Mouse (Mus musculus): ENCODE results near the gene Ifitm6.

DNA sequence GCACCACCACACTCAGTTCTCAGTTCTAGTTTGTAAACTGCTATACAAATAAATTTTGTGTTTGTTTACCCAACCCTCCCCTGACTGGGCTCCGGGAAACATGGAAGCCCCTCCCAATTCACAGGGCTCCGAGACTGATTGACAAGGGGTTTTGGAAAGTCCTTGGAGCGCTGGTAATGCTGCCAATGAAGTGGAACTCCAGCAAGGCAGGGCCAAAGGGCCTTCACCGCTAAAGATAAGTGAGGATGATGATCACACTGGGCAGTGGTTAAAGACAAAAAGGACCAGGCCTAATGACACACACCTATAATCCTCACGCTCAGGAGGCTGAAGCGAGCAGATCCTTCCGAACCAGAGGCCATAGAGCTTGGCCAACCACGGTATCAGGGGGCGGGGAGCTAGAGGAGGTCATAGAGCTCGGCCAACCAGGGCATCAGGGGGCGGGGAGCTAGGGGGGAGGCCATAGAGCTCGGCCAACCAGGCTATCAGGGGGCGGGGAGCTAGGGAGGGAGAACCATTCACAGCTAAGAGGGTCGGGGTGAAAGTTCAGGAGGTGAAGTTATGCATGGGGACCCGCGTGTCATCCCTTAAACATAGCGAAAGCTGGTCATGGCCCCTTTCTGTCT is 33.4 kb upstream of the Ifitm6 start:
- TF ChIP-seq CTCF (IDR thresholded peaks at IDR 0.05; ENCODE audit: low read depth), result no peak
- no peak for TF ChIP-seq EP300 (IDR thresholded peaks at IDR 0.05; ENCODE audit: low read depth)

Data from liver, postnatal 0 days (tissue).